Mouse (Mus musculus) testis, adult 2 months (tissue): ENCODE results near the gene Zfp667.

ENCODE experiments used
- CTCF ChIP-seq: fragments of 200-500 bp; IDR thresholded peaks from 2 replicates; pipeline ENCODE4 v1.5.1; 2012; ENCODE audit warnings: low read depth, mild to moderate bottlenecking, inconsistent platforms, low read length, moderate library complexity; ENCODE audit not compliant: control insufficient read depth, insufficient read depth, insufficient replicate concordance
- POLR2A ChIP-seq: fragments of 200-500 bp; IDR thresholded peaks from 2 replicates; pipeline ENCODE4 v1.6.1; 2012; ENCODE audit warnings: low read depth, mild to moderate bottlenecking, inconsistent platforms, low read length, moderate library complexity; ENCODE audit not compliant: control insufficient read depth

GRCm38 (mm10) chr7:6331233-6331956, 45.0 kb downstream of the Zfp667 start, which contains the start of gene Zfp583:
- no peak for TF ChIP-seq CTCF
- TF ChIP-seq POLR2A = peak; percentile 53
